Mouse (Mus musculus) gastrocnemius, postnatal 25 days (tissue): ENCODE measurements around the gene Krba1. TPM values are rescaled to one million over a fixed set of nuclear protein-coding genes. Genes with fewer than 3 reads are reported as not detected.

Experiments used
- DNase-seq: peaks from one replicate; pipeline ENCODE4 v3.0.0; 2022
- long read RNA-seq, 2 experiments: library from polyadenylated mRNA; stranded (forward); transcript quantifications; one replicate each; pipeline ENCODE4 v2.0.0; 2021
- total RNA-seq, 2 experiments: library from RNA; stranded (reverse); gene quantifications; 1 replicate in 1 of 2; 2 replicates in 1 of 2; pipeline ENCODE4 v1.2.3; 2021

Gene Krba1
- total RNA-seq = 10 to 100 TPM; 14.5 to 15.9 TPM
- long read RNA-seq, experiment 1, partial matches to known transcripts = 5 of 7 reads
- long read RNA-seq, experiment 1, other reads (novel, unspliced or antisense) = 2 of 7 reads
- long read RNA-seq, experiment 2, full-length matches to known transcripts = 2 of 10 reads
- long read RNA-seq, experiment 2, partial matches to known transcripts = 4 of 10 reads
- long read RNA-seq, experiment 2, other reads (novel, unspliced or antisense) = 4 of 10 reads

DNA sequence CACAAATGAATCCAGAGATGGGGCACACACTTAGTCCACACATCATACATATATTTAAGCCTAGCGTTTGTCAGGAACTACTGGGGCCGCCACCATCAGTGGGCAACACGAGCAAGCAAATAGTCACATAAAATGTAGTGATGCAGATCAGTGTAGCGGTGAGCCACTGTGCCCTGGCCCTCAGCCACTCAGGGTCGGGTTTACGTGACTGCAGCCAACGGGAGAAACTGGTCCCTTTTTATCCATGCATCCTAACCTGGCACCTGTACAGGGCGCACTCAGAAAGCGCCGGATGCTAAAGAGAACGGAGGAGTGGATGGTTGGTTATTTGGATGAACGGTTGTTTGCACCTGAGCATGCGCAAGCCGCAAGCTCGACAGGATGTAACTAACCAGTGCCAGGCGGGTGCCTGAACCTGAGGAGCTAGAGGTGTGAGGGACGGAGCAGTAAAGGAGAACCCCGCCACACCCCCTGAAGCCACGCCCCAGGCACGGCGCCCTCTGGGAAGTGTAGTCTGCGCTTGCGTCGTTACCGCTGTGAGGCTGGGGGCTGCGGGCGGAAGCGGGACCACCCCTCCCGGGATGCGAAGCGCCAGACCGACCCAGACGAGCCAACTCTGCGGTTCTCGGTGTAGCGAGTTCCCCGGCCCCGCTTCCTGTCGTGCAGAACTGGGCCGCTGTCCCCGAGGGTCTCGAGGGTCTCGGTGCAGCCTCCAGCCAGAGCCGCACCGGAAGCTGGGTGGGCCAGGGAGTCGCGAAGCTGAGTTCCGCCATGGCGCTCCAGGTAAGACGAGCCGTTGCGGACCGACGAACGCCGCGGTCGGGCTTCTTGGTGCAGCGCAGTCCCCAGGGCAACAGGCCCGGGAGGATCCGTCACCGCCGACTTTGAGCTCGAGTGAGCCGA, at the start of gene Krba1:
Gene Krba1, plus strand, starts transcription at position 482 of the 903 bp plus-strand sequence.
- DNase-seq = peak; percentile 76

DNA sequence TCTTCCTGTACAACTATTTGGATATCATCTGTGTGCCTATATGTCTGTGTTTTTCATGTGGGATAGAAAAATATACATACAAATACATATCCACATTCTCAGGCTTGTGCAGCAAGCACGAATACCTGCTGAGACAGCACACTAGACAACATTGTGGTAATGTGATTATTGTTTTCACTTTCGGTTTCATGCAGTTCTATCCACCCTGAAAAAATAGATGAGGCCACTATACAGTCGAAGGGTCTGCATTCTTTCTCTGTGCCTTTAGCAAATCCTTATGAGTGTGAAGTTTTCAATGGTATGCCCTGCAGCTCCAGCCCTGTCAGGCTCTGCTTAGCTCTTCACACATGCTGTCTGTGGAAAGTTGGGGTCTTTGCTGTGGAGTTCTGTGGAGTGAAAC, 36.5 kb upstream of the Krba1 start:
- no peak for DNase-seq

DNA sequence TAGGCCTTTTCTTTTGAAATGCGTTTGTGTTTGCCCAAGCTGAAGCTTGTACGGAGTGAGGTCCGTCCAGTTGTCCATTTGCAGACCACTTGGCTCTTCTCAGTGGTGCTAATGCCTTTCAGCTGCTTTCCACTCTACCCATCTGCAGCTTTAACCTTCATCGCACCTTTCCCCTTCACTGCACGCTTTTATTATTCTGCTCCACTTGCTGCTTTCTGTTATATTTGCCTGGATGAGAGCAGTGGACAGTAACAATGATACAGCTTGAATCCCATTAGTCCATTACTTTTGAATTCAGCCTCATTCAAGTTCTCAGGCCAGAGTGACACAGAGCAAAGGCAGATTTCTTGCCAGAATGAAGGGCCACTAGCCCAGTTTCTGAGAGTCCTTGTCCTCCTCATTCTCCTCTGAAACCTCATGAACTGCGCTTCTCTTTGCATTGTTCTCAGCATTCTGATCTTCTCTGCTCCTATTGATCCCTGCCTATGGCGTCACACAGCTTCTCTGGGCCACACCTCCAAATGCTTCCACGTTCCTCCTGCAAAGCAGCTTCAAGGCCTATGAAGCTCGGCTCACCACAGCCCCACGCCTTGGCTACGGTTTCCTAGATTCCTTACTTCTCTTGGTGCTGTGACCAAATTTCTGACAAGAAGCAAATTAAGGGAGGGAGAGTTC, 28.9 kb upstream of the Krba1 start:
- no peak for DNase-seq

DNA sequence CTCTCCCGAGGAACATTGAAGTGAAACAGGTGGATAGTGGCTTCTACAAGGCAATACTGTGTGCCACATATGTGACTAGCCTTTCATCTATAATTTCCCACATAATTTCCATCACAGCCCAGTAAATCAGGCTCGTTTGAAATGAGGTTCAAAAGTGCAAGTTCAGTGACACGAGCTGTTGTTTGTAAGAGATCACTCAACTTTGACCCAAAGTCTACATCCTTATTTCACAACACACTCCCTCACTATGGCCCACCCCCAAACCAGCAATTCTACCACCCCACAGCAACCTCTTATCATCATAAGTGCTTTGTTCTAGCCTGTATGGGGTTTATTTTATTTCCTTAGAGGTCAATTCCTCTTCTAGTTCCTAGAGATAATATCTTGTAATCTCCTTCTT, 7.2 kb upstream of the Krba1 start:
- DNase-seq = no peak

DNA sequence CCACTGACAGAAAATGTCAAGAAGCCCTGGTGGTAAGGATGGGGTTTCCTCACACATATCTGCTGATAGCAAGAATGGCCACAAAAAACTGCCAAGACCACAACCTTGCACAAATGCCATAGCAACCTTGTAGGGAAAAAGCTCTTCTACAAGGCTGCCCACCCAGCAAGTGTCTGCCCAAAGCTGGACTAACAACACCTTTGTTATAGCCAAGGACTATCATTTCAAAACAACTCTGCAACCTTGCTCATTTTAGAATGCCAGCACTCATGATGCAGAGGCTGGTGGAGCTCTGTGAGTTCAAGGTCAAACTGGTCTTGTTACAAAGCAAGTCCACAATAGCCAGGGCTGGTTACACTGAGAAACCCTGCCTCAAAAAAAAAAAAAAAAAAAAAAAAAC, 1.6 kb upstream of the Krba1 start:
- DNase-seq = no peak

DNA sequence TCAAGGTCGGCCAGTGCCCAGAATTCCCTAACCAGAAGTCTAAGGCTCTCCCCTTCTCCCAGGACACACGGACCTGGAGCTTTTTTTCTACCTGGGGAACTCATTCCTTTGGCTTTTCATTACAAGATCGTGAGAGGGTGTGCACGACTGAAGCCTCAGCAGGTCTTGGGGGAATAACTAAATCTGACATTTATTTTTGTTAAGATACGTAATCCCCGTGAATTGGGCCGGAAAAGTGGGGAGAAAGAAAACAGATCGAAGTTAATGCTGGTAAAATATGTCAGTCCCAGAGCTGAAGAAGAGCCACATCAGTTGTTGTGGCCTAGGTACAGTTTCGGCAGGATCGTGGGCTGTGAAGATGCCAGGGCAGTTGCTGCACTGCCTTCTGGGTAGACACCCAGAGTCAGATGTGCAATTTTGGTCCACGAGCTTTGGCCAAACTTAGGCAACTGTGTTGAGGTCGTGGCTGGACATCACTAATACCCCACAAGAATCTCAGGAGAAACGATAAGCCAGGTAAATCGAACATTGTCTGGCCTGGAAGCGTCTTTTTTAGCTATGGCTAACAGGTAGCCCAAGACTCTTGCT, 716 bp downstream of the Krba1 start:
- no peak for DNase-seq

DNA sequence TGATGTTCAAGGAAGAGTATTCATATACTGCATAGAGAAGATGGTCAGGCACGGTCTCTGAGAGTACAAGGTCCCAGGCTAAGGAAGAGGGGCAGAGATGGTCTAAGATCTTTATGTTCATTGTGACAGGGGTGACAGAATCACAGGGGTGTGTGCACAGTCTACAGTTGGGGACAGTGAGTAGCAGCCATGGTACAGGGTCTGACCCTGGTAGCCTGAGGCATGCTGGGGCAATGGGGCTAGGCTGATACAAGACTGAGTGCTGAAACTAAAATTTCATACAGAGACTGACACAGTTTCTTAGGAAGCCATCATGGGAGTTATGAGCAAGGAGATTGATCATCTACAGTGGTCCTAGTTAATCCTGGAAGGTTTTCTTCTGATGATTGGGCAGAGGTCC, 1.3 kb downstream of the Krba1 start:
- no peak for DNase-seq

DNA sequence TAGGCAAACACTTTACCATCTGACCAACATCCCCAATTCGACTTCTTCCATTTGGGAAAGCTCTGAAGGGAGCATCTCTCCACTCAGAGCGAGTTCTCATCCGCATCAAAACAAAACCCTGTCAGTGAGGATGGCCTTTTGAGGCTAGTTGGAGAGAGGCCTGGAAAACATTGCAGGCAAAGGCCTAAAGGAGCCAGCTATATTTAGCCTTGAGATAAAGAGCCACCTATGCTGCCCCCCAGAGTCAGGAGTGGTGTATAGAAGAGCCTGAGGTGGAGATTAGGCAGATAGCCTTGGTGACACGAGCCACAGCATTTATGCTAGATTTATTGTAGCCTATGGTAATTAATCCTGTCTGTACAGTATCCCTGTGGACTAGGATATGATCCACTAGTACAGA, 1.9 kb downstream of the Krba1 start:
- no peak for DNase-seq

DNA sequence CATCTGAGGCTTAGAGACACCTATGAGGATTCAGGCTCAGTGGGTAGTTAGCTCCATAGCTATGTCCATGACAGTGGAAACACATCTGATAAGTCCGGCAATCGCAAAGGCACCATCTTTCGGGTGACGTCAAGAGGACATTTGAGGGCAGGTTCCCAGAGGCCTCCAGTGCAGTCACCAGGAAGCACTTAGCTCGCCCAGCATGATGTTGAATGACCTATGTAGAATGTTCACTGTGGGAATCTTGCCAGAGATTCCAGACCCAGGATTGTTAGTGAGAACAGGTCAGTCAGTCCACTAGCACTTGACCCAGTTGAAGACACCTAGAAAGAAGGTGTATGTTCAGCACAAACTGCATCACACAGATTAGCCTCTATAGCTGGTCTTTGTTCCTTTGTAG, 4.5 kb downstream of the Krba1 start:
- no peak for DNase-seq

DNA sequence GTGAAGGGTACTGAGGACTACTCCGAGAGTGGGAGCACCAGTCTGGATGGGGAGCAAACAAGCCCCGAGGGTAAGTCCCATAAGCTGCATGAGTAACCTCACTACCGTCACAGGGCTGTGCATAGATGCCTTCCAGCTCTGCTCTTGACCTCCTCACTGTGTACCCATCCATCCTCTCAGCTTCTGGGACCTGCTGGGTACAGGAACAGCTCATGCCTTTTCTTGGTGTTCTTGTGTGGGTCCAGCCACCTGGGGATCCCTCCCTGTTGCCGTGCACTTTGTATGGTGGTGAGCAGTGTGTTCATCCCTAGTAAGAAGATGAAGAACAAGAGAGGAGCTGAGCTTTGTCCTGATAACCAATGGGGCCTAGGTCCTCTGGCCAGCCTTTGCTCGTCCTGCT, 8.7 kb downstream of the Krba1 start:
- no peak for DNase-seq

DNA sequence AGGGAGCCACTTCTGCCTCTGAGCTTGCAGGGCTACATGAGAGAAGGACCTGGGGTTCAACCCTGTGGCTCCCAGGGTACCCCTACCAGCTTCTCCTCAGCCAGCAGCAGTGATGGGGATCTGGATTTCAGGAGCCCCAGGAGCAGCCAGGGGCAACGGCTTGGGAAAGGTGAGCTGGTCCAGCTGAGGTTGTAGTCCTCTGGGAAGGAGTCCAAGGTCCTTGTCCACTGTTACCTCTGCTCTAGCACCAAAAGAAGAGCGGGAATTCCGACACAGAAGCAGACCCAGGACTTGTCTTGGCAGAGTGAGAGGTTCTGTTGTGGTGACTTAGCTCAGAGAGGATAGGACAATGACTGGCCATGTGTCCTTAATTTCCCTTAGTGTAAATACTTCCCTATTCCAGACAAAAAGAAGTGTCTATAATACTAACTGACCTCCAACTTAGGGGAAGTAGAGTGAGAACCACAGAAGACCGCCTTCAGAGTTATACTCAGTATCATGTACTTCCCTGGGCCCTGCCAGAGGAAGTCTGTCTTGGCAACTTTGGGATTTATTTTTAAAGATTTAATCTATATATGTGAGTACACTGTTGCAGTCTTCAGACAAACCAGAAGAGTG, 14.4 kb downstream of the Krba1 start:
- DNase-seq = peak; percentile 1

DNA sequence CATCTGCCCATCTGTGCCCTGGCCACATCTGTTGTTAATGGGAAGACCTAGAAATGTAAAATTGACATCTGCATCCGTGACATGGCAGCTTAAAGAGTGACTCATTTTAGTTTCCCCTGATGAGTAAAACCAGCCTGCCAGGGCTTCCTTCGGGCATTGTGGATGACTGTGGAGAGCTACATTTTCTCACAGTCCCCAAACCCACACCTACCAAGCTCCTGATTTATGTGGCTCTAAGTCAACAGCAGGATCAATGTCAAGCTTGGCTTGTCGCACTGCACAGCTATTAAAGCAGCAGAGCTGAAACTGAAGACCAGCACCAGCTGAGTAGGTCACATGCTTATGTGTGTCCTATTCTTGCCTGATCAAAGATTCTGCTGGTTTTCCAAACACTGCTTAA, 15.2 kb downstream of the Krba1 start:
- peak; percentile 56 for DNase-seq

DNA sequence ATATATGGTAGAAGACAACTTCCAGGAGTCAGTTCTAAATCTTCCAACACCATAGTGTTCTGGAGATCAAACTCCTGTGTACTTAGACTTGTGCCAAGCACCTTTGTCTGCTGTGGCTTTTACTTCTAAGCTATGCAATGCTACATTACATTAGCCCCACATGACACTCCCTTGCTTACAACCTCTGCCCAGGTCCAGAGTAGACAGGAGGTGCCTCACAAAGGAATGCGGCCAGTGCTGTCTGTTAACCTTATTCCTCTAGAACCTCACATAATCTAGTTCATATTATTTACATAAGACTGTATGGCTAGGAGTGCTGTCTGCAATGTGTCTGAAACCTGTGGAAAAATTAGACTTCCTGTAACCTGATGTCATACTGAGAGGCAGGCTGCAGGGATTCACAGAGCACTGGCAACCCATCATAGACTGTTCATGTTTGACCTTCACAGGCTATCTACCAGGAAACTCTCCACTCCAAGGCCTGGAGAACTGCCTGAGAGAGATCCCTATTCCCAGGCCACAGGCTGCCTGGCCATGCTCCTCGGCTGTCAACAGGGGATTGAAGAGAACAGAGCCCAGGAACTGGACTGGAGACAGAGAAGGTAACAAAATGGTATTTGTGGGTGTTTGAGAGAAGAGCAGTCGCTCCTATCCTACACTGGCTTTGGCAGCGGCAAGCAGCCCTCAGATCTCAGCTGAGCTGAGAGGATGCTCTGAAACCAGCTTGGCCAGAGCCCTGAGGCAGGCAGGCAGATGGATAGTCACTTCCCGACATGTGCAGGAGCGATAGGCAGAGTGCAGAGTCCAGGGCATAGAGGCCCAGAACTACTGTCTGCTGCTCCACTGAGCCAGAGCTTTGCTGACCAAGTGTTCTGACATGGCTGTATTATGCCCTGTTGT, 16.1 kb downstream of the Krba1 start:
- no peak for DNase-seq

DNA sequence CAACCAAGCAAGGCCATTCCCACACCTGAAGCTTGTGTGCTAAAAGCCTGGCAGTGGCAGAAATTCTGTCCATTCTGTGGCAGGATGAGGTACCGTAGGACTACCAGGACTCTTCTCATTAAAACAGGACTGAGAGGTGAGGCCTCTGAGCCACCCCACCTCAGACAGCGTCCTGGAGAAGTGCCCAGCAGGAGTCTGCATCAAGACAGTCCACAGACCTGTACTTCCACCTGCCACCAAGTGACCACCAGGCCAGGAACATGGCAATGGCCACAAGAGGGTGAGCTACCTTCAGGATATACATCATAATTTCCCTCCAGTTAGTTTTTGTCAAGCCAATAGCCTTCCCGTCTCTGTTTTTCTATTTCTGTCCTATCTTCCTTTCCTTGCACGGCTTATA, 16.8 kb downstream of the Krba1 start:
- DNase-seq = no peak

DNA sequence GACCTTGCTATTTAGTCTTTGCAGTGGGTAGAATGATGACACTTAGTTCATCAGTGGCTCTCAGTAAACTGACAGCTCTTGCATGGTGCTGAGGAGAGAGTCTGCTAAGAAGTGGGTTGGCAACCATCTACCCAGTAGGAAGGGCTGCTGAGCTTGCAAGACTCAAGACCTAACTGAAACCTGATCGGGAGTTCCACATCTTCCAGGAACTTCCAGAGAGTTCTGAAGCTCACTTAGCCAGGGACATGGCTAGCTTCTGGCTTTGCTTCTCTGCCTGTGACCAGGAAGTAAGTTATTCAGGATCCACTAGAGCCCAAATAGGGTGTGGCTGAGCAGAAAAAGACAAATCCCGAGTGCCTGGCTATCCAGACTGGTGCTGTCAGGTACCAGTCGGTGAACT, 17.3 kb downstream of the Krba1 start:
- no peak for DNase-seq

DNA sequence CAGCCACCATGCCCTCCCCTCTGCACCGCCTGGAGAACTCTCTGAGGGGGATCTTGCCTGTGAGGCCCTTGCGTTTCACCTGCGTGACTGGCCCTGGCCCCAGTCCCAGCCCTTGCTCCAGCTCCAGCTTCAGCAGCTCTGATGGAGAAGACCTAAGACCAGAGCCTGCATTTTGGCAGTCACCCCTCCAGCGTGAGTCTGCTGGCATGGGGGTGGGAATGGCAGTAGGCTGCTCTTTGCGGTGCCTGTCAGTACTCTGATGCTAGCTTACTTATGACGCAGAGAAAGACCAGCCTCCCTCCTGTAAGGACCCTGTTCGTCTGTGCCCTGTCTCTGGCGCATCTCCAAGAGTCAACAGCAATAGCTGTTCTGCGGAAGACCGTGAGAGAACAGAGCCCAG, 17.7 kb downstream of the Krba1 start:
- no peak for DNase-seq

DNA sequence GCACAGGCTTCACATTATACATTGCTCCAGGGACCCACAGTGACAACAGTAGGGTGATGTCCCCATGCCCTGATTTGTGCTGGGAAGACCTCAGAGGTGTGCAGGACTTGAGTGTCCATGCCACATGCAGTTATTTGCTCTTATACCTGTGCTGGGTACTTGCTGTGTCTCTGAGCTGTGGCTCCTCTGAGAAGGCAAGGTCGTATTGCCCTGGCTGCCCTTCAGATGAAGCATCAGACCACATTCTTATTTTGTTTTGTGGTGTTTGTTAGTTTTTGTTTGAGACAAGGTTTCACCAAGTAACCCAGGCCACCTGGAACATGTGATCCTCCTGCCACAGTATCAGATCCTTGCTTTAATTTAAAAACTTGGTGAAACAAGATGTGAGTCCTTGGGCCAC, 19.5 kb downstream of the Krba1 start:
- no peak for DNase-seq

DNA sequence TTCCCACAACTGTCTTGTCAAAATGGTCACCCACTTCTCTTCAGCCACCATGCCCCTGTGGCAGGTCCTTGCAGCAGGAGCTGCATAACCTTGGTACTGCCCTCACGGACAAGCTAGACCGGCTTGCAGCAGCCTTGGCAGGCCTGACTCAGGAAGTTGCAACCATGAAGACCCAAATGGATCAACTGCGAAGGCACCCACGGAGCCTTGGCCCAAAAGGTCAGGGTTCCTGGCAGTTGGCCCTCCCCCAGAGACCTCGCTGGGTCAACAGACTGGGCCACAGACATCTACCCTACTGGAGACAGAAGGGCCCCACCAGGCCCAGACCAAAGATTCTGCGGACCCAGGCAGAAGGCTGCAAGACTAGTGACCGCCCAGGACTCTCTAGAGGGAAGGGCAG, 20.2 kb downstream of the Krba1 start:
- DNase-seq = no peak

DNA sequence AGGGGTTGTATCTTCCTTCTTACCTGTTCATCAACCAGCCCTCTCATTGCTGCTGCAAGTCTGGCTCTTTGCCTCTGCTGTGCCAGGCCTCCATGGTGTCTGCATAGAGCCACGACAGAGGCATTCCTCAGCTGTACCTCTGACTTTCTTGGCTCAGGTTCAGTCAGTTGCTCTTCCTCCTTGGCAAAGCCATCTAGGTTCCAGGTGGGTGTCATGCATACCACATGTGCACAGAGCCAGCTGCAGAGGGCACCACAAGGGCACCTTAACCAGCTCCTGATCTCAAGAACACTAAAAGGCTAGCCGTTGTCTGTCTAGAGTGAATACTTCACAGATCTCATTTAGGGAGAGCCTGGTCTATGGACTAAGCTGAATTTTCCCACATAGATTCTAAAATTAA, 21.1 kb downstream of the Krba1 start:
- DNase-seq = no peak

DNA sequence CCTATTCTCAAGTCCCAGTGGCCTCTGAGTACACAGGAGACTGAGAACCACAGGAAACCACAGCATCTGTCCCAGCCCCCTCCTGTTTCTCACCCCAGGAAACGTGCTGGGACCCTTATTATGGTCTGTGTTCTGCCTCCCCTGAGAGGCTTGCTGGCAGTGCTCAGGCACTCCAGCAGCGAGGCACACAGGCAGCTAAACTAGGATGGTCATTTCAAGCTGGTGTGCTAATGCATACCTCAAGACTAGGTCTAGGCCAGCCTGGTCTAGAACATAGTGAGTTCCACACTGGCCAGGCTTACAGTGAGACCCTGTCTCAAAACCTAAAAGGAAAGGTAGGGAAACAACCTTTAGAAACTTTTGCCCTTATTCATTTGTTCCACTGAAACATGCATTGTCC, 25.3 kb downstream of the Krba1 start:
- no peak for DNase-seq

DNA sequence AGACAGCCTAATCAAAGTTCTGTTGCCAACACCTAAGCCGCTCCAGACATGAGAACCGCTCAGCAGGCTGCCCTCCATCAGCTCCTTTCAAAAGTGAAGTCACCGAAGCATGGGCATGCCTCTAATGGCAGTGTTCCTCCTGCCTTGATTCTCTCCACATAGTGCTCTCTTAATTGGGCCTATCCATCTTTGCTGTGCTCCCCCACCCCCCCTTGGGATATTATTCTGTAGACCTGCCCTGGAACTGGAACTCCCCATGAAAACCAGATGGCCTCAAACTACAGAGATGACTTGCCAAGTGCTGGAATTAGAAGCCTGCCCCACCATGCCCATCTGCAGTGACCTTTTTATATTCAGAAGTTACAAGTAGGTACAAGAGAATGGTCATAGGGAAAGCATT, 27.9 kb downstream of the Krba1 start:
- no peak for DNase-seq
